Mouse (Mus musculus) E14TG2a.4 (cell line): Measurements from ENCODE around the gene Gm14147.

ENCODE experiments used
- CTCF ChIP-seq: conservative IDR thresholded peaks from 2 replicates; pipeline ENCODE4 v1.5.1; 2014; ENCODE audit warnings: low read length
- NANOG ChIP-seq: IDR thresholded peaks from 2 replicates; pipeline ENCODE4 v1.6.1; 2014; ENCODE audit warnings: borderline replicate concordance, low read length, mixed read lengths
- POU5F1 ChIP-seq: IDR thresholded peaks from 2 replicates; pipeline ENCODE4 v1.6.1; 2014; ENCODE audit warnings: low read length, borderline replicate concordance

DNA sequence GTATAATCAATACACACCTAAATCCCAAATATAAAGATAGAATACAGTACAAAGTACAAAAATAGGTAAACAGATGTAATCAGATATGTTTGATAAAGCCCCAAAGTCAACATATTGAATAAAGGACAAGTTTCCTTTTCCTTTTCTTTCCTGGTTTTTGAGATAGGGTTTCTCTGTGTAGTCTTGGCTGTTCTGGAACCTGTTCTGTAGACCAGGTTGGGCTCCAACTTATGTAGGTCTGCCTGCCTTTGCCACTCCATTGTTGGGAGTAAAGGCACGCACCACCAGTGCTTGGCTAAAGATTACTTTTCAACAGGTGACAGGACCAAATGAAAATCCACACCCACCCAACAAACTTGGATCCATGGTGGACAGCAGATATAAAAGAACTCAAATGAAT lies 41.4 kb upstream of the Gm14147 start:
- no peak for TF ChIP-seq CTCF
- TF ChIP-seq NANOG: no peak
- no peak for TF ChIP-seq POU5F1
